Mouse (Mus musculus) cerebellum, adult (tissue): ENCODE data around the gene Nfat5.

Experiments used
- ATAC-seq: cut with Nextera tagmentation; 2 replicates; pipeline ENCODE4 v1.9.2; 2017; ENCODE audit warnings: mild to moderate bottlenecking, moderate library complexity, mixed read lengths; ENCODE audit not compliant: insufficient number of reproducible peaks, low FRiP score, low TSS enrichment

Nfat5 gene

GRCm38 (mm10) chr8:107292928-107293601 is at the start of gene Nfat5:
Nfat5 (plus strand) TSS chr8:107293470.
- peak; percentile 91 for ATAC-seq

- no peak for ATAC-seq
These were observed 49.1 kb upstream of the Nfat5 start for GRCm38 (mm10) chr8:107244218-107244617.

- ATAC-seq: no peak
These were observed 44.8 kb upstream of the Nfat5 start for GRCm38 (mm10) chr8:107248456-107248855.

- no peak for ATAC-seq
These were observed 41.7 kb upstream of the Nfat5 start for GRCm38 (mm10) chr8:107251481-107252104.

GRCm38 (mm10) chr8:107253121-107253520 is 40.1 kb upstream of the Nfat5 start:
- ATAC-seq: no peak

- no peak for ATAC-seq
These were observed 38.9 kb upstream of the Nfat5 start for GRCm38 (mm10) chr8:107254403-107254802.

GRCm38 (mm10) chr8:107254951-107255457 is 38.3 kb upstream of the Nfat5 start:
- ATAC-seq: no peak

- ATAC-seq: no peak
These were observed 36.0 kb upstream of the Nfat5 start for GRCm38 (mm10) chr8:107257223-107257622.

- no peak for ATAC-seq
These were observed 33.1 kb upstream of the Nfat5 start for GRCm38 (mm10) chr8:107260120-107260519.

GRCm38 (mm10) chr8:107261172-107261571 is 32.1 kb upstream of the Nfat5 start:
- no peak for ATAC-seq

GRCm38 (mm10) chr8:107262046-107262705 is 31.1 kb upstream of the Nfat5 start:
- ATAC-seq: no peak

GRCm38 (mm10) chr8:107265811-107266210 is 27.5 kb upstream of the Nfat5 start:
- no peak for ATAC-seq

GRCm38 (mm10) chr8:107268501-107268900 is 24.8 kb upstream of the Nfat5 start:
- ATAC-seq: no peak

- ATAC-seq: no peak
These were observed 24.1 kb upstream of the Nfat5 start for GRCm38 (mm10) chr8:107269191-107269590.

- no peak for ATAC-seq
These were observed 23.6 kb upstream of the Nfat5 start for GRCm38 (mm10) chr8:107269617-107270139.

GRCm38 (mm10) chr8:107270287-107270686 is 23.0 kb upstream of the Nfat5 start:
- no peak for ATAC-seq

GRCm38 (mm10) chr8:107270751-107271150 is 22.5 kb upstream of the Nfat5 start:
- no peak for ATAC-seq

- no peak for ATAC-seq
These were observed 15.9 kb upstream of the Nfat5 start for GRCm38 (mm10) chr8:107277323-107277883.

- no peak for ATAC-seq
These were observed 14.7 kb upstream of the Nfat5 start for GRCm38 (mm10) chr8:107278571-107278970.

GRCm38 (mm10) chr8:107286686-107287085 is 6.6 kb upstream of the Nfat5 start:
- ATAC-seq: no peak

GRCm38 (mm10) chr8:107287522-107287921 is 5.7 kb upstream of the Nfat5 start:
- ATAC-seq: no peak
